Mouse (Mus musculus): ENCODE results near the gene Fh1. TPM values are rescaled to one million over a fixed set of nuclear protein-coding genes. Genes with fewer than 3 reads are reported as not detected.

Gene Fh1
- 74.7 and 82.6 TPM in 2 replicates for polyA plus RNA-seq (2016; fragmentation: Nextera tagmentation; extraction: Ambion mirVana)

DNA sequence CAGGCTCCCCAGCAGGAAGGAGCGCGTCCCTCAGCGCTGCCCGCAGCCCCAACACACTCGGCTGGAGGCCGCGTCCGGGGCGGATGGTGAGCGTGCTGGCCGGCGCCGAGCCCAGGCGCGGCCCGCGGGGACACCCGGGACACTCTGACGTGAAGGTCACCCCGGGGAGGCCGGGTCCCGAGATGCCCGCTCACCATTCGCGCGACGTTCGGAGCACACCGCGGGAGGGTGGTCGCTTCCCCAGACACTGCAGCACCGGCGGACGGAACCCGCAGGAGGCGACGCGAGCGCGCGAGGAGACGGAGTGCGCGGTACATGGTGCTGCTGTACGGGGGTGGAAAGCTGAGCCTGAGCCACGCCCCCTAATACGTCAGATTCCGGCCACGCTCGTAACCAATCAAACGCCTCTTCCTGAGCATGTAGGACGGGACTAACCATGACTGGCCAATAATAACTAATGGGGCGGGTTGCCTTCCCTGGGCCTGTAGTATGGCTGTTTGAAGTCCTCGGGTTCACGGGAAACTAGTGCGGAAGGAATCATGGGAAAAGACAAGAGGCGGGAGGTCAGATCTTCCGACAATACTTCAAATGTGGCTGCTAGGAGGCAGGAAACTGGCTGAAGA lies at the start of gene Fh1:
TSS of gene Fh1 (minus strand) at position 379 of the 623 bp plus-strand sequence.
- no peaks in the 10 kb centered on the region for H3K9me3 ChIP-seq
- H3K4me1 ChIP-seq = peaks cover 12% of the 10 kb centered on the region
- under 1% methylated on average over 58 of the region's 58 CpGs for WGBS
- peak within 1 kb of the TSS; percentile 57 for H3K4me3 ChIP-seq
- peak within 1 kb of the TSS; percentile 90 for H3K9ac ChIP-seq (replicated peaks)
- H3K27me3 ChIP-seq = no peaks in the 10 kb centered on the region
- peak within 1 kb of the TSS; percentile 86 for H3K4me2 ChIP-seq (replicated peaks)
- H3K36me3 ChIP-seq = no peaks in the 10 kb centered on the region
- peak; percentile 100 for ATAC-seq (ENCODE audit: low FRiP score, low read depth)
- peak within 1 kb of the TSS; percentile 71 for H3K27ac ChIP-seq (replicated peaks)

DNA sequence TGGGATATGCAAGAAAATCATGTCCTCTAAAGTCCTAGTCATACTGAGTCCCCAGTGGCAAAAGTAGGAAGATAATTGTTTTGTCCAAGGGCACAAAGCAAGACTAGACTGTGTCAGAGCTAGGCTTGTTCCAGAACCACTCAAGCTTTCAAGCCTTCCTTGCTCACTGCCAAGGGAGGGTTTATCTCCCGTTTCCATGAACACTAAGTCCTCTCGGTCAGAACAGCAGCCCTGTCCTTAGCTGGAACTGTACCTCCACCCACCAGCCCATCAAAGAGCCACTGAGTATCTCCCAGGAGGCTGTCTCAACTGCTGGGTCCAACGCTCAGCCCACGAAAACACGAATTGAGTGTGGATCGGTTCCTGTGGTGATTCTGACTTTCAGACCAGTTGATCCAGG lies 49.7 kb upstream of the Fh1 start:
- H3K27ac ChIP-seq (replicated peaks) = no peak overlapping the region
- no peak for ATAC-seq (ENCODE audit: low FRiP score, low read depth)
- no peaks in the 10 kb centered on the region for H3K27me3 ChIP-seq
- 0 out of 2 replicates have a peak, but pooled peaks cover 4% of the 10 kb centered on the region for H3K36me3 ChIP-seq
- H3K4me3 ChIP-seq = no peak overlapping the region
- H3K9me3 ChIP-seq = no peaks in the 10 kb centered on the region
- no peak overlapping the region for H3K4me2 ChIP-seq (replicated peaks)
- WGBS = 85% methylated on average over 6 of the region's 6 CpGs
- no peaks in the 10 kb centered on the region for H3K4me1 ChIP-seq
- H3K9ac ChIP-seq (replicated peaks) = no peak overlapping the region

DNA sequence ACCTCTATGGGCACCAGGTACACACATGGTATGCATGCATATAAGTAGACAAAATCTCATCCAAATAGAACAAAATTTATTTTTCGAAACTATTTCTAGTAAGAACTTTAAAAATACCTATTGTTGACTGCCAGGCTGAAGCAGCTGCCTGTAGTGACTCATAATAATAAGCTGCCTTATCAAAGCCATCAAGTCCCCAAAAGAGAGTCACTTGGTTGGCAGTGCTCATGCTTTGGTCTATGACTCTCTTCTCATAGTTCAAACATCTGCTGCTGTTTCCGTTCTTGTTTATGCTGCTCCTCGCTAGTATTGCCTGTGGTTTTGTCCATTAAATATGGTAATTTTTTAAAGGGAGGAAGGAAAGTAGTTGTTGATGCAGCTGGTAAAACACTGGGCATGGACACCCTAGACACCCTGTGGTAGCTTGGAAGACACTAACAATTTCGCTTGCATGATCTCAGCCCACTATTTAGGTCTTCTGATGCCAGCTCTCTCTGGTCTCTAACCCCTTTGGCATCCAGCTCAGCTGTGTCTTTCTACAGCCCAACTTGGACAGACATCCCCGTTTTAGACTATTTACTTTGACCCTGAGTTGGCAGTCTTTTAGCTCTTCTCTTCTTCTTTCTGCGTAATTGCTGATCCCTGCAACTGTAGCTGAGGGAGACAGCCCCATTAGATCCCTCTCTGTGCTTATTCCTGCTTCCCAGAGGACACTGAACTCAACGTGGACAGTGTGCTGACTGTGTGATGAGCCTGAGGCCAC lies 48.3 kb upstream of the Fh1 start:
- Histone ChIP-seq H3K4me1 (no peaks in the 10 kb centered on the region), H3K4me2 (replicated peaks) (no peak overlapping the region), H3K9me3 (no peaks in the 10 kb centered on the region), H3K4me3 (no peak overlapping the region), H3K27me3 (no peaks in the 10 kb centered on the region), H3K36me3 (no peaks in the 10 kb centered on the region), H3K27ac (replicated peaks) (no peak overlapping the region), H3K9ac (replicated peaks) (no peak overlapping the region)
- 87% methylated on average over 7 of the region's 7 CpGs for WGBS
- ATAC-seq (ENCODE audit: low FRiP score, low read depth) = no peak

DNA sequence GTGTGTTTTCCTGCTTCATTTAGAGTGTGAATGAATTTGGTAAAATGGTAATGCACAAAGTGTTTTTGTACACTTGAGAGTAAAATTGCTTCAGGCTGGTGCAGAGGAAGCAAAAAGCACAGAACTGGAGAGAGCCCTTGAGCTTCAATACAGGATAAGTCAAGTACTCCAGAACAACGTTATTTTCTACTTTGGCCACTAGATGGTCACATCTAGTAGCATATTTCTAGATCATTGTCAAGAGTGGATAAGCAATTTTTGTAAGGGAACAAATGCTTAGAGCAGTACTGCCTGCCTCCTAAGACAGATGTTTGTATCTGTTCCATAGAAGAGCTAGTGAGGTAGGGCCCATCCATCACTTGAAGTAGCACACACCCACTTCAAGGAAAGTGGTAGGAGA lies 46.2 kb upstream of the Fh1 start:
- Histone ChIP-seq H3K4me3 (no peak overlapping the region), H3K4me2 (replicated peaks) (no peak overlapping the region), H3K27ac (replicated peaks) (no peak overlapping the region), H3K9me3 (no peaks in the 10 kb centered on the region), H3K27me3 (no peaks in the 10 kb centered on the region), H3K4me1 (no peaks in the 10 kb centered on the region), H3K9ac (replicated peaks) (no peak overlapping the region), H3K36me3 (no peaks in the 10 kb centered on the region)
- ATAC-seq (ENCODE audit: low FRiP score, low read depth) = no peak
- WGBS = 50% methylated on average over 1 of the region's 1 CpGs

DNA sequence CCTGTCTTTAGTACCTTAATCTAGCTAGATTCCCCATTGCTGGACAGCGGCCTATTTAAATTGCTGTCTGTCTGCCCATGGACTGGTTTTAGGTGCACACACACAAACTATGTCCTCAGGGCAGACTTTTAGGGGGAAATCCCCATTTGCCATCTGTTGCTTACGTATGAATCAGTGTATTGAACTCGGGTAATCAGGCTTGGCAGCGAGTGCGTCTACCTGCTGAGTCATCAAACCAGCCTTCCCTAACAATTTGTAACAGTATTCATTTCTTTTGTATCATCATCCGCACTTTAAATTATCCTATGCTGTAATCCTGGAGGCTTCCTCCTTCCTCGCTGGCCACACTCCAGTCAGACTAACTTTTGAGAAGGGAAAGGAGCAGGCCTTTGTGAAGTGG lies 44.6 kb upstream of the Fh1 start:
- WGBS = 81% methylated on average over 7 of the region's 7 CpGs
- no peak overlapping the region for H3K4me2 ChIP-seq (replicated peaks)
- no peaks in the 10 kb centered on the region for H3K9me3 ChIP-seq
- no peak overlapping the region for H3K27ac ChIP-seq (replicated peaks)
- ATAC-seq (ENCODE audit: low FRiP score, low read depth) = no peak
- H3K9ac ChIP-seq (replicated peaks) = no peak overlapping the region
- no peaks in the 10 kb centered on the region for H3K36me3 ChIP-seq
- H3K4me3 ChIP-seq = no peak overlapping the region
- H3K4me1 ChIP-seq = 0 out of 2 replicates have a peak, but pooled peaks cover 3% of the 10 kb centered on the region
- no peaks in the 10 kb centered on the region for H3K27me3 ChIP-seq

DNA sequence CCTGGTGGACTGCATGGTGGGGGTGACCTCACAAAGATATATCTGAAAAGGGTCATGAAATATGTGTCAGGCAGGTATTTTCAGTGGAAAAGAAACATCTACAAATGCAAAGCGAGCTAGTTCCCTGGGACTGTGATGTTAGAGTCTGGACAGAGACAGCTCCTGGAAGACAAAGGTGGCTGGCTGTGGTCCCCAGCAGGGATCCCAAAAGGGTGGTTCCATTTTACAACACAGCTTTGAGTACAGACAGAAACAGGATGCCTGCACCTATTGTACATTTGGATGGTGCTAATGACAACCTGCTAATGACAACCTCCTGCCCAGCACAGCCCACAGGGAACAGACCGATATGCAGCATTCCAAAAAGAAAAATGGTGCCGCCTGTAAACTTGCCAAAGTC lies 44.0 kb upstream of the Fh1 start:
- Histone ChIP-seq H3K4me1 (0 out of 2 replicates have a peak, but pooled peaks cover 3% of the 10 kb centered on the region), H3K9ac (replicated peaks) (no peak overlapping the region), H3K4me3 (no peak overlapping the region), H3K27me3 (no peaks in the 10 kb centered on the region), H3K4me2 (replicated peaks) (no peak overlapping the region), H3K27ac (replicated peaks) (no peak overlapping the region), H3K36me3 (no peaks in the 10 kb centered on the region), H3K9me3 (no peaks in the 10 kb centered on the region)
- WGBS = 92% methylated on average over 3 of the region's 3 CpGs
- no peak; the same call in 1 of the 2 replicates for ATAC-seq (ENCODE audit: low FRiP score, low read depth)

DNA sequence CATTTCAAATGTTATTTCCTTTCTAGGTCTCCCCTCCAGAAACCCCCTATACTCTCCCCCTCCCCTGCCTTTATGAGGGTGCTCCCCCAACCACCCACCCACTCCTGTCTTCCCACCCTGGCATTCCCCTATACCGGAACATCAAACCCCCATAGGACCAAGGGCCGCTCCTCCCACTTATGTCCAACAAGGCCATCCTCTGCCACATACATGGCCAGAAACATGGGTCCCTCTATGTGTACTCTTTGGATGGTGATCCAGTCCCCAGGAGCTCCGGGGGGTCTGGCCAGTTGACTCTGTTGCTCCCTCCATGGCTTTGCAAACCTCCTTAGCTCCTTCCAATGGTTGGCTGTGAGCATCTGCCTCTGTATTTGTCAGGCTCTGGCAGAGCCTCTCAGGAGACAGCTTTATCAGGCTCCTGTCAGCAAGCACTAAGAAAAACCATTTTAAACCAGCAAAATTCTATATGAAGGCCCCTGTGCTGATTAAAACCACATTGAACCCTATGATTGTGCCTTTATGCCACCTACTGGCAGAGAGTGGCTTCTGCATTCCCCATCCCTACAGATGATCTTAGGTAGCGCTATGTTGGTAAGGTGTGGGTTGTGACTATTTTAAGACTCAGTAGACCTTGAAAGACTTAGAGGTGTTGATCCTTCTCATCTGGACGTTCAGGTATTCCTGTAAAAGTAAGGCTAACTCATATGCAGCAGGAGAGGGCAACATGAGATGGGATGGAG lies 43.4 kb upstream of the Fh1 start:
- H3K36me3 ChIP-seq = no peaks in the 10 kb centered on the region
- H3K27ac ChIP-seq (replicated peaks) = no peak overlapping the region
- 79% methylated on average over 5 of the region's 5 CpGs for WGBS
- peak; percentile 70; the same call in 1 of the 2 replicates for ATAC-seq (ENCODE audit: low FRiP score, low read depth)
- no peak overlapping the region for H3K4me2 ChIP-seq (replicated peaks)
- 0 out of 2 replicates have a peak, but pooled peaks cover 3% of the 10 kb centered on the region for H3K4me1 ChIP-seq
- H3K9me3 ChIP-seq = no peaks in the 10 kb centered on the region
- no peaks in the 10 kb centered on the region for H3K27me3 ChIP-seq
- H3K9ac ChIP-seq (replicated peaks) = no peak overlapping the region
- no peak overlapping the region for H3K4me3 ChIP-seq

DNA sequence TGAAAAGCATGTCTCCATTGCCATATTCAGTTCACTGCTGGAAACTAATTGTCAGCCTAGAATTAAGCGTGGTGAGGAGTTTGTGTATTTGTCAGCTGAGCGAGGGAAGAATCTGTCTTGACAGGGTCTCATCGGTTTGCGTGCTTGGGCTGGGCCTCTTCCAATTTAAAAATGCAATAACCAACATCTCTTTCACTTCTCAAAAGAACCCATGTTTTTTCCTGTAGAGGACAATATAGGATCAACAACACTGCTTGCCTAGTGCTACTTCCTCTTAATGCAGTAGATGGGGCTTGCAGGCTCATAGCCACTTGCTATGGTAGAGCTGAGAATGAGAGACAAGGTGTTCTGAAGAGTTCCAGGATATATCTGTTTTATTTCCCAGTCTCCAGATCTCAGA lies 34.5 kb upstream of the Fh1 start:
- H3K4me1 ChIP-seq = no peaks in the 10 kb centered on the region
- H3K4me3 ChIP-seq = no peak overlapping the region
- no peak for ATAC-seq (ENCODE audit: low FRiP score, low read depth)
- H3K27ac ChIP-seq (replicated peaks) = no peak overlapping the region
- no peak overlapping the region for H3K9ac ChIP-seq (replicated peaks)
- H3K36me3 ChIP-seq = 0 out of 2 replicates have a peak, but pooled peaks cover 2% of the 10 kb centered on the region
- no peaks in the 10 kb centered on the region for H3K27me3 ChIP-seq
- no peak overlapping the region for H3K4me2 ChIP-seq (replicated peaks)
- WGBS = 95% methylated on average over 4 of the region's 4 CpGs
- H3K9me3 ChIP-seq = no peaks in the 10 kb centered on the region

DNA sequence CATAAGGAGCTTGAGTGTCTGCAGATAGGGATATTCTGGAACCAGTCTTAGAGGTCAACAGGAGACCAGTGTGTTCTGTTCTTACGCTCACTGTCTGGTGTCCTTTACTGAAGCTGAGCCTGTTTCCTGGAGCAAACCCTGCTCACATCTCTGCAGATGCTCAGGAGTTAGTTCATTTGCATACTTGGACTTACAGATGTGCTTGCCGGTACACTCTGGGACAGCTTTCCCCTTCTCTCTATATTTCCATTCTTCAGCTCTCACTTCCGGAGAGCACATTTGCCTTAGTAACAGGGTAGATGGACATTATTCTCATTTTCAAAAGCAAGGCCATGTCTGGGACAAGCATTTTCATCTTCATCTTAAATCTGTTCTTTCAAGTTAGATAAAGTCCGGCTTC lies 23.2 kb upstream of the Fh1 start:
- 95% methylated on average over 4 of the region's 4 CpGs for WGBS
- no peaks in the 10 kb centered on the region for H3K4me1 ChIP-seq
- no peak for ATAC-seq (ENCODE audit: low FRiP score, low read depth)
- H3K9me3 ChIP-seq = no peaks in the 10 kb centered on the region
- no peak overlapping the region for H3K9ac ChIP-seq (replicated peaks)
- no peaks in the 10 kb centered on the region for H3K27me3 ChIP-seq
- H3K36me3 ChIP-seq = no peaks in the 10 kb centered on the region
- no peak overlapping the region for H3K4me3 ChIP-seq
- H3K4me2 ChIP-seq (replicated peaks) = no peak overlapping the region
- H3K27ac ChIP-seq (replicated peaks) = no peak overlapping the region

DNA sequence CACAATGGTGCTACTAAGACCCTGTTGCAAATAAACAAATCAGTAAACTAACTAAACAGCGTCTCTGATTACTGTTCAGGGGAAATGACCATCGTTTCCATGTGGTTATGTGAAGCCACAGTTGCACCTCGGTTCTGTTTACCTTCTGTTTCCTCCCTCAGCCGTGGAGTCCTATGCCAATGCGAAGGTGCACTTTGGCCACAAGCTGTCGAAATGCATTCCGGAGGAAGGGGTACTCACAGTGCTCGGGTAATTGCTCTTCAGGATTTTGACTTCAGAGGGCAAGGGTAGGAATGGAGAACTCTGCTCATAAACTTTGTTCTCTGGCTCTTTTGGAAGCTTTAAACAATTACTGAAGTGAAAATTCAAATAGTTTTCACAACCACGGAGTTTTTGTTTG lies 21.5 kb upstream of the Fh1 start:
- 83% methylated on average over 9 of the region's 9 CpGs for WGBS
- H3K4me2 ChIP-seq (replicated peaks) = no peak overlapping the region
- no peaks in the 10 kb centered on the region for H3K36me3 ChIP-seq
- H3K4me1 ChIP-seq = no peaks in the 10 kb centered on the region
- no peak overlapping the region for H3K9ac ChIP-seq (replicated peaks)
- no peak overlapping the region for H3K4me3 ChIP-seq
- no peaks in the 10 kb centered on the region for H3K9me3 ChIP-seq
- no peaks in the 10 kb centered on the region for H3K27me3 ChIP-seq
- ATAC-seq (ENCODE audit: low FRiP score, low read depth) = no peak
- no peak overlapping the region for H3K27ac ChIP-seq (replicated peaks)

DNA sequence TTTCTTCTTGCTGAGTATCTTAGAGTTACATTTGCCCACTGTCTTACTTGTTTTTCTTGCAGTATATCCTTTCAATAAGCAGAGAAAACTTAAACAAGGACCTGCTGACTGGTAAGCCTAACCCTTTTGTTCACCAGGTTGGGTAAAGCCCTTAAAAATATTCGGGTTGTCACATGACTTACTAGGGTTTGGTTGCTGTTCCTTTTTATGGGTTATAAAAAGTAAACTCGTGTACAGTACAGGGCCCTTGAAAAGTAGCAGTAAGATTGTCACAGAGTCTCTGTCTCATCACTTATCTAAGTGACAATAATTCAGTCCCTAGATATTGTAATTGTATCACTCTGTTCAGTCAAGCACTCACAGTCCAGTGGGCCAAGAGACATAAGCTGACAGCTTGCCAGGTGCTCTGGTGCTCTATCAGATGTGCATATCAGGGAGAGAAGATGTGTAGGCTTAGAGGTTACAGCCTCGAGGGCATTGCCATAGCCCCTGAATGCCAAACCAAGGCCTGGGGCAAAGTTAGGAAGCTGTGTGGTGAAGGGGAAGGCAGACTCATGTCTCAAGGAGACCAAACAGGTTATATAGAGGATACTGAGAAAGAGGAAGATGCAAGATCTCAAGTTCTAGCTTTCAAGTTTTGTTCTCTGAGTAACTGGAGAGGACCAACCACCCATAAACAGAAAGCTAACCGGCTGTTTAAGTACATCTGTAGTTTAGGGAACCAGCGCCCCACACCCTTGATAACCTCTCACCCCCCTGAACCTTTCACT lies 18.2 kb upstream of the Fh1 start:
- ATAC-seq (ENCODE audit: low FRiP score, low read depth) = no peak
- Histone ChIP-seq H3K27me3 (0 out of 2 replicates have a peak, but pooled peaks cover 4% of the 10 kb centered on the region), H3K4me1 (no peaks in the 10 kb centered on the region), H3K4me2 (replicated peaks) (no peak overlapping the region), H3K4me3 (no peak overlapping the region), H3K9me3 (no peaks in the 10 kb centered on the region), H3K9ac (replicated peaks) (no peak overlapping the region), H3K36me3 (no peaks in the 10 kb centered on the region), H3K27ac (replicated peaks) (no peak overlapping the region)
- 75% methylated on average over 5 of the region's 5 CpGs for WGBS
